Mouse (Mus musculus) frontal cortex, postnatal 36 days (tissue): ENCODE data around the gene Tgm5.
"Not testable (repeated sequence)": the region's sequence is repeated elsewhere in the genome, so short reads cannot be mapped to it uniquely, and the experiment has no call there.

Experiments
- DNase-seq, 2 experiments: peaks; one replicate each; pipeline ENCODE4 v3.0.0; 2022; ENCODE audit warnings: low spot score in 2 of 2

Gene Tgm5

DNA sequence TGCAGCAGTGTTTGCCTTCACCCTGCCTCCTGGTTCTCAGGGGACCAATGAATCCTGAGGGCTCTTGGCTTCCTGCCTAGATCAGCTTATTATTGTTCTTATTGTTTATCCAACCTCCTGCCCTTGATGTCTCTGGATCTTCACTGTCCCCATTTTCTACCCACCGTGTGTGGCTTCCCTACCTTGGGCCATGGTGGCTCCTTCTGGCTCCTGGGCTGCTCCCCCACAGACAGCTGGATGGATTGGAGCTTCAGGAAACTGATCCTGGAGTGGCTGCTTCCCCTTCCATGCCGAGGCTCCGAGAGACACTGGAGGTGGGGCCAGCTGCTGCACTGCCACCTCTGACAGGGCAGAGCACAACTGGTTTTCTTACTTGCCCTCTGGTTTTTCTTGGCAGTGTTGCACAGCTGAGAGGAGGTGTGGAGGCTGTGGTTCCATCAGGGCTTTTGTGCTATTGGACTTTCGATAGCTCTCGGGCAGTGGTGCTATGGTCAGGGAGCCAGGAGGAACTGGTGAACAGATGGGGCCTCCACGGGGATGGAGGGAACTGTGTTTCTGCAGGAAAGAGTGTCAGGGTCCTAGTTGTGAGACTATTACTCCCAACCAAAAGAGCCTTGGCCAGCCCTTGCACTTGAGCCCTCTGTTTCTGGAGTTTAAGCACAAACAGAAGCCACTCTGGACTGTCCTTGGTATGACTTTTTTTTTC is at the start of gene Tgm5:
Gene Tgm5 (minus strand): TSS at position 362 of the 706 bp plus-strand sequence.
- no peak for DNase-seq

DNA sequence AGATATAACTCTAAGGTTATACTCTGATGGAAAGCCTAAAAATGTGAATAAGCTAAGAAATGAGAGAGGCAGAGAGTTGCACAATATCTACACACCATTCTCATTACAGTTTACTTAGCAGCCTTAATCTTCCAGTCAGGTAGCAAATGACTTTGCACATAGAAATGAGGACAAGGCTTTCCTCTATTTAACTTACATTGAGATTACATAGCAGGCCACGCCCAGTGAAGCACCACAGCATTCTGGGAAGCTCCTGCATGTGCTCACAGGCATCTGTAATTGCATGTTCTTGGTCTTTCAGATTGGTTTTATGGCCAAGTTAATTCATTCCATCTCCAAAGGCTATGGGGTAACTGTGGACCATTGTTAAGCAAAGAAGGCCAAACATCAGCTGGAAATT is 47.2 kb upstream of the Tgm5 start:
- DNase-seq: no peak

DNA sequence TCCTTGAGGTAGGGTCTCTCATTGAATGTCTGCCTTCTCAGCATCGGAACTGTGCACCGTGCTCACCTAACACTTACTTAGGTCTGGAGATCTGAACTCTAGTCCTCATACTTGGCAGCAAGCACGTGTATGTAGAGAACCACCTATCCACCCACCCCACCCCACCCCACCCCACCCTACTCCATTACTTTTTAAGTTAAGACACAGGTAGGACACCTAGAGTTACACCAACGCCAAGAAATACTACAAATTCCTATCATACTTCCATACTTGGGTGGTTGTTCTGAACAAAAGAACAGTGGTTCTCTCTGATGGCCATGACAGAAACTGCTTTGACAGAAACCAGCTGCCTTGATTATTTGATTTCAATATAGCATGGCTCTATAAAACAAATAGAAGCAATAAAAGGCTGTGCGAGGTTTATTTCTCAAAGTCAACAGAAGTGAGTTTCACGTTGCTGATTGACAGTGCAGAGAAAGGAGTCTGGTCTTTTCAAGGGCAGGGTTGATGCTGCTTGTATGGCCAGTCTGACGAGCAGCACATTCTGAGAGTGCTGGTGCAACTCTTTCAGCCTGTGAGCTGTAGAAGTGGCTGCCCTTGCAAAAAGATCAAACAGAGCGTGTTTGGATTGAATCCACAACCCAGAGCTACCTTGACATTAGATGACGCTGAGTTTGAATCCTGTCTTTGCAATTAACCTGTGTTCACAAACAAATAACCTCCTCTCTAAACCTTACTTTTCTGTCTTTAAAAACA is 43.4 kb upstream of the Tgm5 start:
- DNase-seq: no peak

DNA sequence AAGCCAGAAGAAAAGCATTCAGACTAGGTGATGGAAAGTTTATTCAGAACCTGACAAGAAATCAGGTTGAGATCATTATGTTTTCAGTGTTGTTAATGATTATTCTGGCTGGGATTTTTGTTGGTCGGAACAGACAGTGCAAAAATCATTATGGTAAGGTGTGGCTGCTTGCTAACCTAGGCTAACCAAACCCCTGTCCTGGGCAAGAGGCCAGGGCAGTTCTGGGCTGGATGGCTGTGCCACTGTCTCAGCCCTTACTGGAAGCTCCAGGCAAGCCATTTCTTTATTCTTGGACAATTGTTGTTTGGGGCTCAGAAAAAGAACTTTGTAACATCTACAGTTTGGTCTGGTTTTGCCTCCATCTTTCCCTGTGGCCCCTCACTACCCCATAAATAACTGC is 41.9 kb upstream of the Tgm5 start:
- no peak for DNase-seq

DNA sequence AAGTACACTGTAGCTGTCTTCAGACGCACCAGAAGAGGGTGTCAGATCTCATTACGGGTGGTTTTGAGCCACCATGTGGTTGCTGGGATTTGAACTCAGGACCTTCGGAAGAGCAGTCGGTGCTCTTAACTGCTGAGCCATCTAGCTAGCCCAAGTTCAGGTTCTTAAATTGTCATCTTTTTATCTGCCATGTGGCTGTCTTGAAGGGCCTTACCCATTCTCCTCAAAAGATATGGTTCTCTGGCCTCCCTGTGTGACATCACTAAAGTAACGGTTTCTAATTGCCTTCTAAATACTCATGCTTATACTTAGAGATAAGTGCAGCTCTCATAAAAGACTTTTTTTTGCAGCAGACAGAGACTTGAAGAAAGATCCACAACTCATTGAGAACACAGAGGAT is 40.7 kb upstream of the Tgm5 start:
- not testable (repeated sequence) for DNase-seq

DNA sequence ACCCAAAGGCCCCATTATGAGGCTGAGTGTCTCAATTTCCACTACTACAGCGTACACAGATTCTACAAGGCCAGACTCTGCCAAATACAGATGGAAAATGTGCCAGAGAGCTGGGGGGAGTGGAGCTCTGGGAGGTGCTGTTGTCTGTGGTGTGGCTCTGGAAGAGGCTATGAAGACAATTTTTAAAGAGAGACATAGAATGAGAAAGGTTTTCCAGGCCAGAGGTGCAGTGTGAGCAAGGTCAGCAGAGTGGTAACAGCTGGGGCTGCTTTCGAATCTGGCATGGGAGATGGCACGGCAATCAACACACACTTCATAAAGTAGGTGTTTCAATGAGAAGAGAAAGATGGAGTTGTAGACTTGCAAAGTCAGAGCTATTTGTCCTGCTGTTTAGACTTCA is 33.6 kb upstream of the Tgm5 start:
- no peak for DNase-seq

DNA sequence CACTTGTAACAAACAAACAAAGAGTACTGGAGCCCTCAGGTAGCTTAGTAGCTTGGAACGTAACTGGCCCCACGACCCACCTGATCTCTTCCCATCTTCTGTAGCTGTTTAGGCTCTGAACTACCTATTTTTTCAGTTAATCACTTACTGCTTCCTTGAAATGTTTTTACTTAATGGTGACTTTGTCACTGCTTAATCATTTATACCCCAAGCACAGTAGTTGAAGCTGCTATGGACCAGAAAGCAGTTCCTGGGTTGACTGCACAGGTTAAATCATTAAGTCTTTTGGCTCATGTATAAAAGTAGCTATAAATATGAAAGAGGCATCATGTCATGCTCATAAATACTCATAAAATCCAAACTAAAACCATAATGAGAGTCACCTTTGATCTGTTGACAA is 29.8 kb upstream of the Tgm5 start:
- DNase-seq: no peak

DNA sequence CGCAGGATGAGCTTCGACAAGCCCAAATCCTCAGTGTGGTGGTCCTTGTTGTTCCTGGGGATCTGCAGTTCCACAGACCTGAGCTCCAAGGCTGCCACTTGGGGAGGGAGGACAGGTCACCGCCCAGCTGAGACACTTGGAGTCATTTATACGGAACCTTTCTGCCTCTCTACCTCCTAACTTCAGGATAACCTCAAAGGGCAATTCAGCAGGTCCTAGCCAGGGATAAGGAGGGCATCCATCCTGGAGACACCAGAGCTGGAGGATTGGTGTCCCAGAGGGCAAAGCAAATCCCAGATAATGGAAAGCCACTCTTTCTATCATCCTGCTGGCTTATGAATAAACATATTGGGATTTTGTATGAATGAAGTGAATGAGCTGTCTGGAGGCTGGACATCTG is 24.1 kb upstream of the Tgm5 start, which contains the start of gene Tgm7:
Gene Tgm7 (minus strand): TSS at position 101 of the 400 bp plus-strand sequence.
- DNase-seq: no peak

DNA sequence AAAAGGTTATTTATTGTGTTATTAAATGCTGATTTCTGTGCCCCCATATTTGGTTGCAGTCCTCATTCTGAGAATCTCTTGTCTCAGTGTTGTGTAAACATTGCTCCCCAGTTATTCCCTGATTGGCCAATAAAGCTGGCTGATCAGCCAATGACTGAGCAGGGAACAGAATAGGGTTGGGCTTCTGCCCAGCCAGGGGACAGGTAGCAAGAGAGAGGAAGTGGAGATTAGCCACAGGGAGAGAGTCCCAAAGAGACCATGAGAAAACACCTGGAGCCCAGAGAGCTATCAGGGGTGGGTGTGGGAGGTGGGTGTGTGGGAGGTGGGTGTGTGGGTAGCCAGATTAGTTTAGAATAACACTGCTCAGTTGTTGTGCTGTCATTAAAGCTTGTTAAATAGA is 20.3 kb upstream of the Tgm5 start:
- DNase-seq: no peak

DNA sequence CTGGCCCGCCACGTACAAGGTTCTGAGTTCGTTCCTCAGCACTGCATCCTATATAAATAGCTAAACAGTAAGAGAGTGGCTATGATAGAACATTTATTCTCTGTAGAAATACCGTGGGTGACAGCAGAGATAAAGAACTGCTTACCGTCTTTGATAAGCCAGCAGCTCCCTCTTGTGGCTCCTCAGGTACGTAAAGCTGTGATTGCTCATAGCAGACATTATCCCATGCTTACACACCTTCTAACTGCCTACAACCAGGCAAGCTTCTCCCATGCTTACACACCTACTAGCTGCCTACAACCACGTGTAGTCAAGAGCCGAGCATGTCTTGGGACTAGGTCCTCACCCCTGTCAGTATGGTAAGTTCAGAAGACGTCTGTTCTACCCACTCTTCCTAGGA is 16.4 kb upstream of the Tgm5 start:
- DNase-seq: peak; percentile 50 to 82

DNA sequence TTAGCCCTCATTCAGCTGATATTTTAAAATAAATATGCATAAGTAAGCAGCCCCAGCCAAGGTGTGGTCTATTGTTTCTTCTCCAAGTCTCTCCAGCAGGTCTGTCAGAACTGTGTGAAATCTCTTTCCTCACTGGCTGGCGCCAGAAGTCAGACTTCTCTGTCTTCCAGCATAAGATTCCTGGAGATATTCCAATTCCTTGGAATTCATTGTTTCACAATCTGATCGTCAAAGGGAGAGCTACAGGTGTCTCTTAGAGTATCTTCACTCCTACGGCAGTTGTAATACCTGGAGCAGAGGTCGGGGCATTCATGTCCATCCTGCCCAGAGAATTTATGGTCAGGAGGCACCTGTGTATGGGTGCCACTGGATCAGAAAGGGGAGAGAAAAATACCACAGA is 4.1 kb upstream of the Tgm5 start:
- DNase-seq: no peak

DNA sequence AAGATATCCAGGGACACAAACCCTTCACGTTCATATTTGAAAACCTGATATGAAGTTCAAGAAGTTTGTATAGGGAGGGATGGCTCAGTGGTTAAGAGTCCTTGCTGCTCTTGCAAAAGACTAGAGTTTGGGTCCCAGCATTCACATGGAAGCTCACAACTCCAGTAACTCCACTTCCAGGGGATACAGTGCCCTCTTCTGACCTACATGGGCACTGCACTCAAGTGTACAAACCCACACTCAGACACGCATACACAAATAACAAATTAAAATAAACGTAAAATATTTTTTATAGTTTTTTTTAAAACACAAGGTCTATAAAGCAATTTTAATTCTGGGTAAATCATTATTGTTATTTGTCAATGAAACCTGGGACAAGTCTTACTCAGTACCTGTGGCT is 2.9 kb upstream of the Tgm5 start:
- DNase-seq: no peak

DNA sequence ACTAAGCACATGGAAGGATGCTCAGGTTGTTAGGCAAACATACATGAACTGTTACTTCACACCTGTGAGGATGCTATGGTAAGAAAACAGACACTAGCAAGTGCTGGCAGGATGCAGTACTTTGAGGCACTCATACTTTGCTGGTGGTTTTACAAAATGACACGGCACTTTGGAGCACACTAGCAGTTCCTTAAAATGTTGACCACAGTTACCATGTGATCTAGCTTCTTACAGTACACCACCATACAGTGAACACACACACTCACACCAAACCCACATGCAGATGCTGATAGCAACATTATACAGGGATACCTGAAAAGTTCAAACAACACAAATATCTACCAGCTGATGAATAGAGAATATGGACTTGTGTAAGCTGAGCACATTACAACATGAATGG is 3.0 kb downstream of the Tgm5 start:
- no peak for DNase-seq

DNA sequence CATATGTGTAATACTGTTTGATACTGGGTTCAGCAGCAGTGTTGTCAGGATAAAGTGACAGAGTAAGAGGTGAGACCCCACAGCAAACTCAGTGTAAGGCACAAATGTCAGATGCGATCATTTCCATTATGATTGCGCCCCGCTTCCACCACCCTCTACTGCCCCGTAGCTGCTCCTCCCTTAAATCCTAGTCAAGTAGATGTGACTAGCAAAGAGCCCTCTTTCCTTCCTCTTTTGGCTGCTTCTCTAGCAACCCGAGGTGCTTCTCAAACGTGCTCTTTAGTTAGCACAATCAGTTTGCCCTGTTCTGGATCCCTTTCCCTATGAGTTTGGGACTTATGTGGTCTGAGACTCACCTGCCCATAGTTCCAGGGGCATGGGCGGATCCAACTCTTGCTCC is 10.9 kb downstream of the Tgm5 start:
- DNase-seq: no peak

DNA sequence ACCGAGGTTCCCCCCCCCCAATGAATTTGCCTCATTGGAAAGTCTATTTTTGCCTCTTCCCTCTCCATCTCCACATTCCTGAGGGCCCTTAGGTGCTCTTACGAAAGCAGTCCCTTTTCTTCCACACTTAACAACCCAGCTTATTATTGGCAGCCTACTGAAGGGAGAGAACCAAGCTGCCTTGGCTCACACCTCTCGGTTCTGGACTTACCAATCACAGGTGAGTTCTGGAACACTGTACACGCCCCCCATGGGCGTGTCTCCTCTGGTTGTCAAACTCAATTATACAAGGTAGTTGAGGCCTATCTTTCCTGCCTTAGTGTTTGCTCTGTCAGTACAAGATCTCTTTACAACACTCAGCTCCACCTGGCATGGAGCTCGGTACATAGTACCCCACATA is 13.8 kb downstream of the Tgm5 start:
- no peak for DNase-seq

DNA sequence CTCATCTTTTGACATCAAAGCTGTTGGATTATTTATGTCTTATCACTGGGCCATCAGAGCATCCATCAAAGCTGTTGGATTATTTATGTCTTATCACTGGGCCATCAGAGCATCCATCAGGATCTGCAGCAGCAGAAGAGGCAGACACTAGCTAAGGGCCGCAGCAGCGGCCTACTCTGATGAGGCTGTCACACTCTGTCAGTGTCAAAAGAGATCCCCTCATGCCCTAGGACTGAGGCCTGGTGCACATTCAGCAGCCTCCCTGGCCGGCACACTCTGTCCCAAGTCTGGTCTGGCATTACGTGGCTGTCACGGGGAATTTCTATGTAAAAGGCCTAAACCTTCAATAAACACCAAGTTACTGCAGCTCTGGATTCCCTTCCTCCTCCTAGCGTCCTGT is 16.1 kb downstream of the Tgm5 start:
- no peak for DNase-seq

DNA sequence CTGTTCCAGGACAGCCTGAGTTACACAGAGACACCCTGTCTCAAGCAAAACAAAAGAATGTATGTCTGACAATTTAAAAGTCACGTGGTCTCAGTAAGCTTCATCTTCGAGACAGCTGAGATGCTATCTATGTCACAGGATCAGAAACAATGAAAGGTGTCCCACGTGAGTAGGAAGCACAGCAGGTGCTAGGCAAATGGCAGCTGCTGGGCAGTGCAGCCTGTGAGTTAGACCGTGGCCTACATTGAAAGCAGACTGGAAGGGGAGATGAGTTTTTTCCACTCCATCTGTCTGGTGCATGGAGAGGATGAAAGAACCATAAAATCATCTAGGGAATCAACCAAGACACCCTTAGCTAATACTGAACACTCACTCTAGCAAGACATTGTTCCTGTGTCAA is 18.5 kb downstream of the Tgm5 start:
- no peak for DNase-seq

DNA sequence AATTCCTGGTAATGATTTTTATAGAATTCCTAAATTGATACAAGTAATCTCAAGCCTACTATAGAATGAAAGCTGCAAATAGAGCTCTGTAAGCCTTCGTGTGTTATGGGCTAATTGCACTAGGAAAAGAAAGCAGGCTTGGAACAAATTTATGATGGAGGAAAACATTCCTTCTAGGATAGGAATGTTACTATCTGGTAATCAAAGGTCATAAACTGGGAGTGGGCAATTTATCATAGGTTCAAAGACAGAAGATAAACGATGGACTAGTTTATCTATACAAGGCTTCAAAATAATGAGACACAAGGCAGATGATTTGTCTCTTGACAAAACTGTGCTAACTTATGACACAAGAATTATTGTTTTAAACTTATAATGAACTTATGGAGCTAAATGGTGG is 24.3 kb downstream of the Tgm5 start:
- DNase-seq: no peak

DNA sequence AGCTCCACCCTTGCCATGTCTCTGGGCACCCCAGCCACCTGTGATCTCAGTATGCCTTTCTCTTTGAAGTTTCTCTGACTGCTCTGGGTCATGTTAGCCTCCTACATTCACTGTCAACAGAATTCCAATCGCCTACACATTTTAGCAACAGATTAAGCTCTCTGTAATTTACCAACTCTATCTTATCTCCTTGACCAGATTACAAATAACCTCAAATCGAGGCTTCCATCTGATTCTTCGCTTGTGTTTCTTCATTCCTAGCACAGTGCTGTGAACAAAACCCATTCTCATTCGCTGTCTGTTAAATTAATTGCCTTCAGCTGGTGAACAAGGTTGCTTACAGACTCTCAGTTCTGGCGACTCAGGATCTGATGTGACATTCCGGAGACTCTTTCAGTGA is 27.6 kb downstream of the Tgm5 start:
- no peak for DNase-seq

DNA sequence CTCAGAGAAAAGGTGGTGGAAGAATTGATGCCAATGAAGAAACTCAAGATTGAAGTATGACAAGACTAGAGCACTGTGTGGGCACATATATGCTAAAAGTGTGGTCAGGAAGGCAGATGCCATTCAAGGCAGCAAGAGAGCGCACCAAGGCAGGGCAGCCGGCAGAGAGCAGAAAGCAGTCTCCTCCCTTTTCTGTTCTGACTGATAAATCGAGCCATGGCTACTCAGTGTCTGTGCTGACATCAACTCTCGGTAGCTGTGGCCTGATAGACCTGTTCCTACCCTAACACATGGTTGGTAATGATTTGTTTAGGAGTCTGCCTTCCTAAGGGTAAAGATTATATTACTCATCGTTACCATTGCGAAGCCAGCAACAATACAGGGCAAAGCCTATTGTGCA is 29.7 kb downstream of the Tgm5 start:
- no peak for DNase-seq

DNA sequence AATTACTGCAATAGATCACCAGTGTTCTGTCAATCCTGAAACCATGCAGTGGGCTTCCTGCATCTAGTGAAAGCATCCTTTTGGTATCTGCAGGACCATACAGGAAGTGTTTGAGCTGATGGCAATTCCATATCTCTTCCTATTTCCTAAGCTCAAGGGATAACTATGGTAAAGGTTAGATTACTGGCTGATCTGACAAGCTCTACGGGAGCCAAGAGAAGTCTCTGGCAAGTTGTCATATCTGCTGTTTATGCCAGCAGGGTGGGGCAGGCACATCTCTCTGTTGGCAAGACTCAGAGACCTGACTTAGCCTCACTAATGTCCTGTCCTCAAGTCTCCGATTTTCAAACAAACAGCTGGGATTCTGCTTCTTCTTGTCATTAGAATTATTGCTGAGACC is 31.6 kb downstream of the Tgm5 start:
- no peak for DNase-seq

DNA sequence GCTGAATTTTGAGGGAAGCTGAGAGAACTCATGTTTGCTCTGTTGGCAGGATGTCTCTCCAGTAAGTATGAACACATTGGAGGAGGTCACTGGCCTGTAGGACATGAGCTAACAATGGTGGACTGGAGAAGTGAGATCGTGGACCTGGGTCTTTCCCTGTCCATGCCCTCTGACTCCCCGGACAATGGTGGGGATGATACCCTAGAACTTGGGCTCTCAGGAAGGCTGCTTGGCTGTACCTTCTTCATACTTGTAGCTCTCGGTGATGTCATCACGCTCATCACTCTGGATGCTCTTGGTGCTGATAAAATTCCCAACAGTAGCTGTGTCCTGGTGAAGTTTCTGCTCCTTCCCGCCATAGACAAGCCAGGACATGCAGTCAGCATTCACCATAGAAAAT is 33.5 kb downstream of the Tgm5 start:
- no peak for DNase-seq

DNA sequence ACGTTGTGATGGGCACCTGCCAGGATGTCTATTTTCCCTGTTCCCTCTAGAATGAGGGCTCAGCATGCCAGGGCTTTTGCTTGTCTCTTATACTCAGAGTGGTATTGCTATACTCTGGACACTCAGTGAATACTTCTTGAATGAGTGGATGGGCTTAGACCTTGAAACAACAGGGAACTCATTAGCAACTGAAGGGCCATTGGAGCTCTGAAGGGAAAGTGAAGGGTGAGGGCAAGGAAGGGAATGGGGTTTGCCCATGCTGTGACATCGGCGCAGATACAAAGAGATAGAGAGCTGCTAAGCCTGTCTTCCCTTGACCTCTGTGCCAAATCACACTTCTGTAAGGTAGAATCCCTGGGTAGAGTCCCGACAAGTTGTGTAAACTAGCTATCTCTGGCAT is 40.0 kb downstream of the Tgm5 start:
- no peak for DNase-seq

DNA sequence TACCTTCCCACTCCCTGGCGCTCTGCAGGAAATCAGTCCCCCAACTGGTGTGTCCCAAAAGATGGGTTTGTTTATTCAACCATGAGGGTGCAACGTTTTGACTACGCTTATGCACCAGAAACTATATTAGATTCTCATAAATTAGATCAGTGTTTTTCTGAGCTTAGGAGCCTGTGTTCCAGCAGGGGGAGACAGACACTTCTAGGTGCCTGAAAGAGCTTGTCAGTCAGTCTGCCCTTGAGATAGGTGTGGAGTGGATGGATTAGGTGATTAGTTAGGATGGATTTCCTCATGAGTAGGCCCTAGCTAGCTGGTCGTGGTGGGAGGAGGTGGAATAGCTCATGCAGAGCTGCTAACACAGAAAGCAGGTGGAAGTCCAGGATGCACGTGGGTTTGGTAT is 44.5 kb downstream of the Tgm5 start:
- peak; percentile 13 to 57 for DNase-seq
